Mouse (Mus musculus): ENCODE data around the gene Nup93. TPM values are rescaled to one million over a fixed set of nuclear protein-coding genes. Genes with fewer than 3 reads are reported as not detected.
"Not testable (repeated sequence)": the region's sequence is repeated elsewhere in the genome, so short reads cannot be mapped to it uniquely, and the experiment has no call there.

The Nup93 gene
- polyA plus RNA-seq (2015; fragmentation: Nextera tagmentation; extraction: Ambion mirVana): 64.9 and 68.5 TPM in 2 replicates

DNA sequence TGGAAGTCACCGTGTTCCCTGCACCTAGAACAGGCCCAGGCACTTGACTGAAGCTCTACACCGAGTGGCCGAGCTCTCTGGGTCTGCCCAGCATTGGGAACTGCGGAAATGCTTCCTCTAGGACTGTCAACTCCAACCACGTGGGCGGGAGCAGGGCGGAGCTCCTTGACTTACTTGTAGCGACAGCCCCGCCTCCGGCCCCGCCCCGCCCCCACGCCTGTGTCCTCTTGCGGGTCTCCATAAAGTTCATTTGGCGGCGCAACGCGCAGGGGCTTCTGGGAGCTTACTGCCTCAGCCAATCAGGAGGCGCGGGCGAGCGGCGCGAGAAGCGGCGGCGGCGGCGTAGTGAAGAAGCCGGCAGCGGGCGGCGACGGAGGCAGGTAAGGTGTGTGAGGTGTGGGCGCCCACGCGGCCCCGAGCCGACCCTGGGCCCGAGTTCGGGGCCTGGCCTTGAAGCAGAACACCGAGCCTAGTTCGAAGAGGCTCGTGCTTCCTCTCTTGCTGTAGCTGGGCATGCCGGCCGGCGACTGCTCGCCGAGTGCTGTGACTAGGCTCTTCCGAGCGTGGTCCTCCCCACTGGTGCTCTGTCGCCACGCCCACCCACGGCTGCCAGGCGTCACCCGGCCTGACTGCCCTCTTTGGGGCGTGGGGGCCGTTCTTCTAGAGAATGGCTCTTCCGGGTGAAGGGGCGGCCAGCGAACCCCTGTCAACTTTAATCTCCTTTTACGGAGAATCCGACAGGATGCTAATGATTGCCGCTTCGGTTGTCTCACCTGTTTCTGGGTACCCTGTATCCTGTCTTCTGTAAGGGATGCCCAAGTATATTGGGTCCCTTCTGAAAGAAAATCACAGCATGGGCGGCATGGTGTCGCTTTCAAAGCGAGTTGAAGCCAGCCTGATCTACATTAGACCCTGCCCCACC, at the start of gene Nup93:
Gene Nup93, plus strand, starts transcription at position 313 of the 922 bp plus-strand sequence.
- Histone ChIP-seq H3K36me3 (ENCODE audit: control insufficient read depth, insufficient read depth, low read length) (no peaks in the 10 kb centered on the region), H3K9me3 (replicated peaks; ENCODE audit: control insufficient read depth, low read length) (no peaks in the 10 kb centered on the region), H3K4me1 (ENCODE audit: control insufficient read depth, insufficient read depth, low read length) (peaks cover 7% of the 10 kb centered on the region), H3K9ac (ENCODE audit: low read length) (peak within 1 kb of the TSS; percentile 84), H3K4me2 (ENCODE audit: low read depth, low read length) (peak within 1 kb of the TSS; percentile 77), H3K27me3 (ENCODE audit: control insufficient read depth, insufficient read depth, low read length) (no peaks in the 10 kb centered on the region), H3K4me3 (replicated peaks; ENCODE audit: low read length) (peak within 1 kb of the TSS; percentile 88), H3K27ac (ENCODE audit: low read length) (peak within 1 kb of the TSS; percentile 9; the same call in 1 of the 2 replicates)
- ATAC-seq (ENCODE audit: insufficient read depth, low FRiP score): peak; percentile 99
- under 1% methylated on average over 68 of the region's 68 CpGs for WGBS

DNA sequence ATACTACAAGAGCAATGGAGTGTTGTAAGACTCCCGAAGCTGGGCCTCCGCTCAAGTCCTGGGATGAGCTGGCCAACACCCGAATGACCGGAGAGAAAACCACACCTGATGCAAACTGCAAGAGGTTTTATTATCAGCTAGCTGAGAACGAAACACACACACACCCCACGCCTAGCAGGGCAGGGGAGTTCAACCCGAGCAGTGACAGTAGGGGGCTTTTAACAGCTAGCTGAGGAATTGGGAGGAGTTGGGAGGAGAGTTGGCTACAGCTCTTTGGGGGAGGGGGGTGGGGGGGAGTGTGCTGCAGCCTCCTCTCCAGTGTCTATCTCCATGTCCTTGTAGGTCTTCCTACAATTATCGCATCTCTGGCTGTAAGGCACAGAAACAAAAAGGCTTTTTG, 48.6 kb upstream of the Nup93 start:
- not testable (repeated sequence) for ATAC-seq (ENCODE audit: insufficient read depth, low FRiP score); H3K36me3 ChIP-seq (ENCODE audit: control insufficient read depth, insufficient read depth, low read length); H3K9ac ChIP-seq (ENCODE audit: low read length); H3K4me2 ChIP-seq (ENCODE audit: low read depth, low read length); H3K4me3 ChIP-seq (replicated peaks; ENCODE audit: low read length); H3K4me1 ChIP-seq (ENCODE audit: control insufficient read depth, insufficient read depth, low read length); H3K9me3 ChIP-seq (replicated peaks; ENCODE audit: control insufficient read depth, low read length); H3K27me3 ChIP-seq (ENCODE audit: control insufficient read depth, insufficient read depth, low read length); H3K27ac ChIP-seq (ENCODE audit: low read length)
- 63% methylated on average over 8 of the region's 8 CpGs for WGBS

DNA sequence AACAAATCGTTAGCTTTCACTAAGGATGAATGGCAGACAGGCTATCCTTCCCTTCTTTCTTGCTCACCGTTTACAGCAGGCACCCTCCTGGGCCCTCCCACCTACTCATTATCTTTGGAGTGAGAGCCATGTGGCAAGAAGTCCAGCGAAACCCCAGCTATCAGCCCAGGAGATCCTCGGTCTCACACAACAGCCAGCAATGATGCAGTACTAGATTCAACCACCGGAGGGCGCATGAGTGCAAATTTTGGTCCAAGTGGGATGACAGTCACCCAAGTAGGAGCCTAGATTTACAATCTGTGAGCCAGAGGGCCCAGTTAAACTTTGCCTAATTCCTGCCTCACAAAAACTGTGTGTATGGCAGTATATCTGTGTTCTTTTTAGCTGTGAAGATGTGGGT, 47.1 kb upstream of the Nup93 start:
- WGBS: 6% methylated on average over 6 of the region's 6 CpGs
- Histone ChIP-seq H3K4me2 (ENCODE audit: low read depth, low read length) (0 out of 2 replicates have a peak overlapping the region, but pooled peaks have one; percentile 35), H3K9ac (ENCODE audit: low read length) (no peak overlapping the region)

DNA sequence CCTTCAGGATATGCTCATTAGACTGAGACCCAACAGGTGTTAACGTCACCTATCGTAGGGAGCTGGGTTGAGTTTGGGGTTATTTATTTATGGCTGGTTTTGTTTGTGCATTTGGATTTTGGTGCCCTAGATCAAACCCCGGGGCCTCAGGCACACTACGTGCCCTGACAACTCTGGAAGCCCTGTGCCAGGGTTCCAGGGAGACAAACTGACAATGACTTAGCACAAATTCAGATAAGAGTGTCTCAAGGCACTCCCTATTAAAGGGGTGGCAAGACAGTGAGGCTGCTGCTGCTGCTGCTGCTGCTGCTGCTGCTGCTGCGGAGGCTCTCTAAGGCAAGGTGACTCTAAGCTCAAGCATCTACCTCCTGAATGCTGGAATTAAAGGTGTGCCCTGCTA, 44.8 kb upstream of the Nup93 start:
- Histone ChIP-seq H3K4me2 (ENCODE audit: low read depth, low read length) (no peak overlapping the region), H3K27me3 (ENCODE audit: control insufficient read depth, insufficient read depth, low read length) (peaks cover 30% of the 10 kb centered on the region), H3K4me3 (replicated peaks; ENCODE audit: low read length) (no peak overlapping the region), H3K27ac (ENCODE audit: low read length) (no peak overlapping the region), H3K36me3 (ENCODE audit: control insufficient read depth, insufficient read depth, low read length) (no peaks in the 10 kb centered on the region), H3K9ac (ENCODE audit: low read length) (no peak overlapping the region), H3K9me3 (replicated peaks; ENCODE audit: control insufficient read depth, low read length) (no peaks in the 10 kb centered on the region), H3K4me1 (ENCODE audit: control insufficient read depth, insufficient read depth, low read length) (peaks cover 13% of the 10 kb centered on the region)
- ATAC-seq (ENCODE audit: insufficient read depth, low FRiP score): no peak
- 65% methylated on average over 5 of the region's 5 CpGs for WGBS

More for the DNA sequence above, 47.1 kb upstream of the Nup93 start:
- H3K36me3 ChIP-seq (ENCODE audit: control insufficient read depth, insufficient read depth, low read length): no peaks in the 10 kb centered on the region
- H3K9me3 ChIP-seq (replicated peaks; ENCODE audit: control insufficient read depth, low read length): no peaks in the 10 kb centered on the region
- peaks cover 16% of the 10 kb centered on the region for H3K27me3 ChIP-seq (ENCODE audit: control insufficient read depth, insufficient read depth, low read length)
- H3K27ac ChIP-seq (ENCODE audit: low read length): no peak overlapping the region
- H3K4me1 ChIP-seq (ENCODE audit: control insufficient read depth, insufficient read depth, low read length): peaks cover 10% of the 10 kb centered on the region
- peak; percentile 46; the same call in 1 of the 2 replicates for ATAC-seq (ENCODE audit: insufficient read depth, low FRiP score)
- no peak overlapping the region for H3K4me3 ChIP-seq (replicated peaks; ENCODE audit: low read length)

DNA sequence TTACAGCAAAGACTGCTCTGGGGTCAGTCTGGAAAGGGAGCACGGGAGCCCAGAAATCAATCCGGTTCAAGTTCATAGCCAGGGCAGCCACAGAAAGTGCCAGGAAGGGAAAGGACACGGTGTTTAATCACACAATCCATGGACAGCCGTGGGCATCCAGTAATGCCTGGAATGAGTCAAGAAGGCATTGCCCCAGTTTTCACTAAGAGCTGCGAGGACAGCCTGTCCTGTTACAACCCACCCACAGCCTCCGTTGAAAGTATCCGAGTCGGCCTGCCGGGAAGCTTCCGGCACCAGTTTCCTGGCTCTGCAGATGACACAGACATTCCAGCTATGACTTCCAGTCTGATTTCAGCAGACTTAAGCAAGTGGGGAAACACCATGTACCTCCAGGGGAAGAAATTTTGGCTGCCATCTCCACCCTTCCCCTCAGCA, 43.0 kb upstream of the Nup93 start:
- Histone ChIP-seq H3K9ac (ENCODE audit: low read length) (peak overlapping the region; percentile 70), H3K9me3 (replicated peaks; ENCODE audit: control insufficient read depth, low read length) (no peaks in the 10 kb centered on the region), H3K27me3 (ENCODE audit: control insufficient read depth, insufficient read depth, low read length) (peaks cover 30% of the 10 kb centered on the region), H3K4me3 (replicated peaks; ENCODE audit: low read length) (peak overlapping the region; percentile 56), H3K4me1 (ENCODE audit: control insufficient read depth, insufficient read depth, low read length) (peaks cover 13% of the 10 kb centered on the region), H3K27ac (ENCODE audit: low read length) (0 out of 2 replicates have a peak overlapping the region, but pooled peaks have one; percentile 86), H3K36me3 (ENCODE audit: control insufficient read depth, insufficient read depth, low read length) (no peaks in the 10 kb centered on the region), H3K4me2 (ENCODE audit: low read depth, low read length) (peak overlapping the region; percentile 87)
- 44% methylated on average over 10 of the region's 10 CpGs for WGBS
- no peak for ATAC-seq (ENCODE audit: insufficient read depth, low FRiP score)

DNA sequence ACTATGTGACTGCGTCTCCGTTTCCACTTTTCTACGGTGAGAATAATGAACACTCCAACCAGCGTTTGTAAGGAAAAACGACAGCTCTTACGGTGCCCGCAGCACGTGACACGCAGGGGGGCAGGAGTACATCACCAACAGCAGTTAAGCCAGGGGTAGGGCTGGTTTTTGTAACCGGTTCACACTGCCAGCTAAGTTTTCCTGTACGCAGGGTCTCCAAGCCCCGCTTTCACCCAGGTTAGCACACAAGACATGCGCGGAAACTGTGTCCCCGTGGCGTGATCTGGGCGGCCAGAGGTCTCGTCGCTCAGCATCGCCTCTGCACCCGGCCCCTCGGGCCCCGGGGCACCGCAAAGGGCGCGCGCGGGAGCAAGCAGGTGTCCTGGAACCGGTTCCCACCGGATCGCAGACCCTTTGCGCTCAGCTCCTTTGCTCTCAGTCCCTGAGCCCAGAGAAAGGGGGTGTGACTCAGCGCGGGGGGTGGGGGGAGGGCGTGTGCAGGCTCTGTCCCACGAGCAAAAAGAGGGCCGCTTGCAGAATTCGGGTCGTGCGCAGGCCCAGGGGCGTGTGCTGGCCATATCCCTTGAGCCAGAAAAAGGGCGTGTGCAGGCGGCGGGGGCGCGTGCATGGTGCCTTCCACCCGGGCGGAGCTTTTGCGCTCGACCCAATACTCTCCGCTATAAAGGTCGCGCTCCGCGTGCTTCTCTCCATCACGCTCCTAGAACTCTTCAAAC, 42.1 kb upstream of the Nup93 start, which contains the start of gene Mt2:
Gene Mt2, plus strand, starts transcription at position 590 of the 734 bp plus-strand sequence.
- Histone ChIP-seq H3K27ac (ENCODE audit: low read length) (peak within 1 kb of the TSS; percentile 86), H3K9me3 (replicated peaks; ENCODE audit: control insufficient read depth, low read length) (no peaks in the 10 kb centered on the region), H3K9ac (ENCODE audit: low read length) (peak within 1 kb of the TSS; percentile 70), H3K4me3 (replicated peaks; ENCODE audit: low read length) (peak within 1 kb of the TSS; percentile 56), H3K4me1 (ENCODE audit: control insufficient read depth, insufficient read depth, low read length) (peaks cover 13% of the 10 kb centered on the region), H3K4me2 (ENCODE audit: low read depth, low read length) (peak within 1 kb of the TSS; percentile 87), H3K36me3 (ENCODE audit: control insufficient read depth, insufficient read depth, low read length) (no peaks in the 10 kb centered on the region), H3K27me3 (ENCODE audit: control insufficient read depth, insufficient read depth, low read length) (peaks cover 30% of the 10 kb centered on the region)
- ATAC-seq (ENCODE audit: insufficient read depth, low FRiP score): peak; percentile 91
- under 1% methylated on average over 56 of the region's 56 CpGs for WGBS

DNA sequence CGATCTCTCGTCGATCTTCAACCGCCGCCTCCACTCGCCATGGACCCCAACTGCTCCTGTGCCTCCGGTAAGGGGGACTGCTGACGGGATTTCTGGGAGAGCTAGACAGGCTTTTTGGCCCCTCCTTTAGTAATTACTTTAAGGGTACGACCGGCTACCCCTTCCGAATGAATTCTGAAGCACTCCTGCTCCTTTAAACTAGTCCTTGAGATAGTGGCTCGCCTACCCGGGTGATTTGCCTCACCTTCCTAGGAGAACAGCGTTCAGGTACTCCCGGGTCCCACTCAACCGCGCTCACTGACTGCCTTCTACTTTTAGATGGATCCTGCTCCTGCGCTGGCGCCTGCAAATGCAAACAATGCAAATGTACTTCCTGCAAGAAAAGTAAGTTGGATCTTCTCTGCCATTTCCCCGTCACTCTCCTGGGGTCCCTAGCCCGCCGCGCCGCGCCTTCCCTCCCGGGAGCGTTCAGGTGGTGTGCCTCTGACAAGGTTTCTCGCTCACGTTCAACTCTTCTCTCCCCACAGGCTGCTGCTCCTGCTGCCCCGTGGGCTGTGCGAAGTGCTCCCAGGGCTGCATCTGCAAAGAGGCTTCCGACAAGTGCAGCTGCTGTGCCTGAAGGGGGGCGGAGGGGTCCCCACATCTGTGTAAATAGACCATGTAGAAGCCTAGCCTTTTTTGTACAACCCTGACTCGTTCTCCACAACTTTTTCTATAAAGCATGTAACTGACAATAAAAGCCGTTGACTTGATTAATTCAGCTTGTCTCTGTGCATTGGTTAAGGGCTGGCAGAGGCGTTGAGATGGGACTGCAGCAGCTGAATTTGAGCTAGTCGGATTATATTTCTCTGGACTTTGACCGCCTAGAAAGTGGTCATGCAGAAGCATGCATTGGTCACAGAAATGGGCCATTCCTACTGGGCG, 41.3 kb upstream of the Nup93 start:
- WGBS: 2% methylated on average over 39 of the region's 39 CpGs
- H3K27me3 ChIP-seq (ENCODE audit: control insufficient read depth, insufficient read depth, low read length): peaks cover 30% of the 10 kb centered on the region
- H3K27ac ChIP-seq (ENCODE audit: low read length): peak overlapping the region; percentile 86
- peak overlapping the region; percentile 56 for H3K4me3 ChIP-seq (replicated peaks; ENCODE audit: low read length)
- H3K4me1 ChIP-seq (ENCODE audit: control insufficient read depth, insufficient read depth, low read length): peaks cover 13% of the 10 kb centered on the region
- no peak for ATAC-seq (ENCODE audit: insufficient read depth, low FRiP score)
- H3K36me3 ChIP-seq (ENCODE audit: control insufficient read depth, insufficient read depth, low read length): no peaks in the 10 kb centered on the region
- no peaks in the 10 kb centered on the region for H3K9me3 ChIP-seq (replicated peaks; ENCODE audit: control insufficient read depth, low read length)
- peak overlapping the region; percentile 87 for H3K4me2 ChIP-seq (ENCODE audit: low read depth, low read length)
- peak overlapping the region; percentile 70 for H3K9ac ChIP-seq (ENCODE audit: low read length)

DNA sequence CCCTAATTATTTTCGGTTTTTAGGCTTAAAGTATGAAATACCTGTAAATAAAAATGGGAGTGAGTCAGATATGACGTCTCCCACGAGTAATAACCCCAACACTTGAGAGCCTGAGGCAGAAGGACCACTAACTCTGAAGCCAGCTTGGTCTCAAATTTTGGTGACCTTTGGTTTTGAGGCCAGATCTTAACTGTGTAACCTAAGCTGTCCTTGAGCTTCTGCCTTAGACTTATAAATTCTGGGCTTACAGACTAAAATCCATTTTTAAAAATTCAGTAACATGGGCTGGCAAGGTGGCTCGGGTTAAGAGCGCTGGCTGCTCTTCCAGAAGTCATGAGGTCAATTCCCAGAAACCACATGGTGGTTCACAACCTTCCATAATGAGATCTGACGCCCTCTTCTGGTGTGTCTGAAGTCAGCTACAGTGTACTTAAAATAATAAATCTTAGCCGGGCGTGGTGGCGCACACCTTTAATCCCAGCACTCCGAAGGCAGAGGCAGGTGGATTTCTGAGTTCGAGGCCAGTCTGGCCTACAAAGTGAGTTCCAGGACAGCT, 40.4 kb upstream of the Nup93 start:
- H3K9me3 ChIP-seq (replicated peaks; ENCODE audit: control insufficient read depth, low read length): no peaks in the 10 kb centered on the region
- peak overlapping the region; percentile 86 for H3K27ac ChIP-seq (ENCODE audit: low read length)
- H3K4me3 ChIP-seq (replicated peaks; ENCODE audit: low read length): peak overlapping the region; percentile 56
- peaks cover 30% of the 10 kb centered on the region for H3K27me3 ChIP-seq (ENCODE audit: control insufficient read depth, insufficient read depth, low read length)
- H3K4me2 ChIP-seq (ENCODE audit: low read depth, low read length): peak overlapping the region; percentile 87
- no peak overlapping the region for H3K9ac ChIP-seq (ENCODE audit: low read length)
- ATAC-seq (ENCODE audit: insufficient read depth, low FRiP score): no peak
- no peaks in the 10 kb centered on the region for H3K36me3 ChIP-seq (ENCODE audit: control insufficient read depth, insufficient read depth, low read length)
- H3K4me1 ChIP-seq (ENCODE audit: control insufficient read depth, insufficient read depth, low read length): peaks cover 13% of the 10 kb centered on the region
- WGBS: 53% methylated on average over 11 of the region's 11 CpGs

Data from stomach, embryonic 16.5 days (tissue).